Mouse (Mus musculus): ENCODE measurements at regions not wholly inside any gene's neighbourhood (a gene's known extent, or its start where the extent isn't known, plus 50 kb on each side); places are given as distances from the start of the nearest gene placed in this dataset.

GRCm38 (mm10) chr14:72835158-72835557 is 125.4 kb upstream of the Fndc3a start:
- H3K36me3 ChIP-seq (ENCODE audit: control insufficient read depth, insufficient read depth, low read length), result no peaks in the 10 kb centered on the region
- no peaks in the 10 kb centered on the region for H3K27me3 ChIP-seq (ENCODE audit: control insufficient read depth, insufficient read depth, low read length)
- no peaks in the 10 kb centered on the region for H3K79me2 ChIP-seq (ENCODE audit: control insufficient read depth, insufficient read depth, low read length)
- DNase-seq (ENCODE audit: extremely low read depth, low read depth, low spot score), result no peak
- H3K27ac ChIP-seq (replicated peaks; ENCODE audit: insufficient read depth, low read depth, low read length), result no peak overlapping the region
- no peak overlapping the region for H3K9ac ChIP-seq (ENCODE audit: low read depth, low read length)
- no peak overlapping the region for H3K4me3 ChIP-seq (ENCODE audit: insufficient read depth, low read depth, low read length)
- no peak for TF ChIP-seq CTCF (IDR thresholded peaks at IDR 0.05; ENCODE audit: low read depth, low read length)
- TF ChIP-seq POLR2A (IDR thresholded peaks at IDR 0.05; ENCODE audit: extremely low read depth, insufficient read depth, low read length), result no peak
- 75% methylated on average over 4 of the region's 4 CpGs for WGBS
- H3K4me1 ChIP-seq (ENCODE audit: control insufficient read depth, insufficient read depth, low read length), result no peaks in the 10 kb centered on the region

- H3K4me1 ChIP-seq (ENCODE audit: control insufficient read depth, insufficient read depth, low read length), result no peaks in the 10 kb centered on the region
- H3K27me3 ChIP-seq (ENCODE audit: control insufficient read depth, insufficient read depth, low read length), result no peaks in the 10 kb centered on the region
- no peak overlapping the region for H3K9ac ChIP-seq (ENCODE audit: low read depth, low read length)
- no peak for DNase-seq (ENCODE audit: extremely low read depth, low read depth, low spot score)
- H3K4me3 ChIP-seq (ENCODE audit: insufficient read depth, low read depth, low read length), result no peak overlapping the region
- no peaks in the 10 kb centered on the region for H3K36me3 ChIP-seq (ENCODE audit: control insufficient read depth, insufficient read depth, low read length)
- WGBS, result 64% methylated on average over 5 of the region's 5 CpGs
- H3K27ac ChIP-seq (replicated peaks; ENCODE audit: insufficient read depth, low read depth, low read length), result no peak overlapping the region
- no peak for TF ChIP-seq POLR2A (IDR thresholded peaks at IDR 0.05; ENCODE audit: extremely low read depth, insufficient read depth, low read length)
- no peak for TF ChIP-seq CTCF (IDR thresholded peaks at IDR 0.05; ENCODE audit: low read depth, low read length)
- no peaks in the 10 kb centered on the region for H3K79me2 ChIP-seq (ENCODE audit: control insufficient read depth, insufficient read depth, low read length)
Observed at GRCm38 (mm10) chr14:72829261-72829660, 119.5 kb upstream of the Fndc3a start.

DNA sequence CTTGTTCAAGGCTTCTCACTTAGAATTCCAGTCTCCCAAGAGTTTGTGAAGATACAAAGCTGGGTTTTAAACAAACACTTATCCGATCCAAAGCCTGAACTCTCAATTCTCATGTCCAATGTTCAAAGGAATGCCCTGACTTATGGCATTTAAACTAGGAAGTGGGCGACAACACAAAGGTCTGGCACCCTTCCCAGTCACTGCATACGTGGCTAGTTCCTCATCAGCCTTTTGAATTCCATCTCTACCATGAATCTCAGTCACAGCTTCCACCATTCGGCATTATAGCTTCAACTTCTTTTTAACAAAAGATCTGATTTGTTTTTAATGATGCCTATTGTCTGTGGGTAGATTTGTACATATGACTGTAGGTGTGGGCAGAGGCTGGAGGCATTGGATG is 115.7 kb upstream of the Fndc3a start:
- no peaks in the 10 kb centered on the region for H3K27me3 ChIP-seq (ENCODE audit: control insufficient read depth, insufficient read depth, low read length)
- TF ChIP-seq POLR2A (IDR thresholded peaks at IDR 0.05; ENCODE audit: extremely low read depth, insufficient read depth, low read length) (no peak), CTCF (IDR thresholded peaks at IDR 0.05; ENCODE audit: low read depth, low read length) (no peak)
- H3K79me2 ChIP-seq (ENCODE audit: control insufficient read depth, insufficient read depth, low read length), result no peaks in the 10 kb centered on the region
- H3K9ac ChIP-seq (ENCODE audit: low read depth, low read length), result no peak overlapping the region
- H3K4me3 ChIP-seq (ENCODE audit: insufficient read depth, low read depth, low read length), result no peak overlapping the region
- DNase-seq (ENCODE audit: extremely low read depth, low read depth, low spot score), result no peak
- WGBS, result 59% methylated on average over 4 of the region's 4 CpGs
- H3K4me1 ChIP-seq (ENCODE audit: control insufficient read depth, insufficient read depth, low read length), result no peaks in the 10 kb centered on the region
- H3K27ac ChIP-seq (replicated peaks; ENCODE audit: insufficient read depth, low read depth, low read length), result no peak overlapping the region
- no peaks in the 10 kb centered on the region for H3K36me3 ChIP-seq (ENCODE audit: control insufficient read depth, insufficient read depth, low read length)

GRCm38 (mm10) chr14:72822231-72822615 is 112.4 kb upstream of the Fndc3a start:
- 37% methylated on average over 3 of the region's 3 CpGs for WGBS
- DNase-seq (ENCODE audit: extremely low read depth, low read depth, low spot score), result peak; percentile 2

DNA sequence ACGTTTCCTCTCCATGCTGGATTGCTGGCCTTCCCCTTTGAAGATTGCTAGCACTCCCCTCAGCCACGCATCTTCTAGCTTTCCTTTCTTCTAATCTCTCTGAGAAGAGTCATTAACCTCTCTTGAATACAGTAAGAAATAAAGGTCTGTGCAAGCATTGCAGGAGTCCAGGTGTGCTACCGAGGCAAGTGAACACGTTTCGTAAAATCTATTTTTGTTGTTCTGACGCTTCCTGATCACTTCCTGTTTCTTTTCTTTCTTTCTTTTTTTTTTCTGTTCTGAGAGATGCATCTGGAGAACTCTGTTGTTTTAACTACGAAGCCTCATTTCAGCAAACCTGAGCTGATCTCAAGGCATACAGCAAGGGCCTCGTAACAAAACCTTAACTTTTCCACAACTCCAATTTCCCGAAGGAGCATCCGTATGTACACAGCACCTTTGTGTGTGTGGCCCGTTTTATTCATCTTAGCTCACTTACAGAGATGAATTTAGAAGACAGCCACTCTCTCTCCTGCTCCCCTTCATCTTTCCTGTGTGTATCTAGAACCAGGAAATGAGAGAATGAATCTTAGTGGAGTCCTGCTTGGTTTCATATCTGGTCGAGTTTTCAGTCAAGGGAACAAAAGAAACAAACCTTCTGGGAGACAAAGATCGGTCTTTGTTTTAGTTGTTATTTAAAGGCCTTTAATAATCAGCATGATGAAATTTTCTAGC is 111.9 kb upstream of the Fndc3a start:
- Histone ChIP-seq H3K36me3 (ENCODE audit: control insufficient read depth, insufficient read depth, low read length) (no peaks in the 10 kb centered on the region), H3K27me3 (ENCODE audit: control insufficient read depth, insufficient read depth, low read length) (no peaks in the 10 kb centered on the region), H3K4me3 (ENCODE audit: insufficient read depth, low read depth, low read length) (no peak overlapping the region), H3K9ac (ENCODE audit: low read depth, low read length) (no peak overlapping the region), H3K4me1 (ENCODE audit: control insufficient read depth, insufficient read depth, low read length) (no peaks in the 10 kb centered on the region), H3K79me2 (ENCODE audit: control insufficient read depth, insufficient read depth, low read length) (no peaks in the 10 kb centered on the region), H3K27ac (replicated peaks; ENCODE audit: insufficient read depth, low read depth, low read length) (no peak overlapping the region)
- DNase-seq (ENCODE audit: extremely low read depth, low read depth, low spot score), result no peak
- TF ChIP-seq CTCF (IDR thresholded peaks at IDR 0.05; ENCODE audit: low read depth, low read length), result no peak
- TF ChIP-seq POLR2A (IDR thresholded peaks at IDR 0.05; ENCODE audit: extremely low read depth, insufficient read depth, low read length), result no peak
- WGBS, result 82% methylated on average over 13 of the region's 13 CpGs

More at GRCm38 (mm10) chr14:72822231-72822615, 112.4 kb upstream of the Fndc3a start:
- H3K27ac ChIP-seq (replicated peaks; ENCODE audit: insufficient read depth, low read depth, low read length), result no peak overlapping the region
- TF ChIP-seq CTCF (IDR thresholded peaks at IDR 0.05; ENCODE audit: low read depth, low read length) (no peak), POLR2A (IDR thresholded peaks at IDR 0.05; ENCODE audit: extremely low read depth, insufficient read depth, low read length) (no peak)
- no peak overlapping the region for H3K4me3 ChIP-seq (ENCODE audit: insufficient read depth, low read depth, low read length)
- H3K27me3 ChIP-seq (ENCODE audit: control insufficient read depth, insufficient read depth, low read length), result no peaks in the 10 kb centered on the region
- no peaks in the 10 kb centered on the region for H3K4me1 ChIP-seq (ENCODE audit: control insufficient read depth, insufficient read depth, low read length)
- H3K36me3 ChIP-seq (ENCODE audit: control insufficient read depth, insufficient read depth, low read length), result no peaks in the 10 kb centered on the region
- no peaks in the 10 kb centered on the region for H3K79me2 ChIP-seq (ENCODE audit: control insufficient read depth, insufficient read depth, low read length)
- no peak overlapping the region for H3K9ac ChIP-seq (ENCODE audit: low read depth, low read length)

DNA sequence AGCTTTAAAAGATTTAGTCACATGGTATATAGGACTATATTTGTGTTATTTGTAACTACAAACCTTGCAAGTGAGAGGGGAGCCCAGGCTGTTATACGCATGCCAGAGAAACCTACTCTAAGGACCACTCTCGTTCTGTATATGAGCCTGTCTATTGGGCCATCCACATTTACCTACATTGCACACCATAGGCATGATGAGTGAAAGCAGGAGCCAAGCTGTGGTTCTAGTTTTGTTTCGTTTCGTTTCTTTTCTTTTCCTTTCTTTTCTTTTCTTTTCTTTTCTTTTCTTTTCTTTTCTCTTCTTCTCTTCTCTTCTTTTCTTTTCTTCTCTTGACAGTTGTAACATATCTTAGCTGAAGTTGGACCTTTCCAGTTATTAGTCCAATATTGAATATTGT is 109.2 kb upstream of the Fndc3a start:
- Histone ChIP-seq H3K79me2 (ENCODE audit: control insufficient read depth, insufficient read depth, low read length) (no peaks in the 10 kb centered on the region), H3K27me3 (ENCODE audit: control insufficient read depth, insufficient read depth, low read length) (no peaks in the 10 kb centered on the region), H3K9ac (ENCODE audit: low read depth, low read length) (no peak overlapping the region), H3K27ac (replicated peaks; ENCODE audit: insufficient read depth, low read depth, low read length) (no peak overlapping the region), H3K4me3 (ENCODE audit: insufficient read depth, low read depth, low read length) (no peak overlapping the region), H3K36me3 (ENCODE audit: control insufficient read depth, insufficient read depth, low read length) (no peaks in the 10 kb centered on the region), H3K4me1 (ENCODE audit: control insufficient read depth, insufficient read depth, low read length) (no peaks in the 10 kb centered on the region)
- no peak for DNase-seq (ENCODE audit: extremely low read depth, low read depth, low spot score)
- TF ChIP-seq CTCF (IDR thresholded peaks at IDR 0.05; ENCODE audit: low read depth, low read length) (no peak), POLR2A (IDR thresholded peaks at IDR 0.05; ENCODE audit: extremely low read depth, insufficient read depth, low read length) (no peak)
- 95% methylated on average over 4 of the region's 4 CpGs for WGBS
